Mouse (Mus musculus): ENCODE measurements around the gene Tmem165. TPM values are rescaled to one million over a fixed set of nuclear protein-coding genes. Genes with fewer than 3 reads are reported as not detected.
A peak's percentile ranks its signal among the peaks of the same experiment; 100 is the strongest.

Tmem165 gene
- total and polyA plus RNA-seq, 2 experiments from 2014 or later, result 41.4 to 70.6 TPM

DNA sequence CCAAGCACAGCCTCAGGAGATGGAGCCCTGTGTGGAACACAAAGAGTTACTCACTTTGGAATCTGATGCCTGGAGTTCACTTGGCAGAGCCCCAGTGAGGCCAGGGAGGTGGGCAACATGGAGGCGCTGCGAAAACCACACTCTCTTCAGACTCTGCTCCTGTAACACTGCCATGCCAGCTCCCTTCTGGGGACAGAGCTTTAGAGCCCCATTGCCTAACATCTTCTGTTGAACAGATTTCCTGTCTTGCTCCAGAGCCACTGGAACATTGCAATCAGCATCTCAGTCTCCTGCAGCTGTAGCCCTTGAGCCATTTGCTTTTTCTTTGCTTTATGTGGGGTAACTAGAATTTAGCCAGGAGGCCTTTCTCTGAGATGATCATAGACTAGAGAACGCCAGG lies 1.4 kb upstream of the Tmem165 start:
- no peak overlapping the region for H3K27ac ChIP-seq (ENCODE audit: low read depth, low read length)
- H3K9ac ChIP-seq, result no peak overlapping the region
- H3K27me3 ChIP-seq (ENCODE audit: insufficient read depth, low read length), result no peaks in the 10 kb centered on the region
- no peak overlapping the region for H3K4me3 ChIP-seq (ENCODE audit: low read depth, low read length)
- no peak overlapping the region for H3K4me2 ChIP-seq (ENCODE audit: low read depth)
- DNase-seq (no peak), ATAC-seq (no peak)
- peaks cover 12% of the 10 kb centered on the region for H3K4me1 ChIP-seq (ENCODE audit: insufficient read depth)
- no peaks in the 10 kb centered on the region for H3K36me3 ChIP-seq (ENCODE audit: insufficient read depth)
- 53% methylated on average over 3 of the region's 3 CpGs for WGBS
- no peaks in the 10 kb centered on the region for H3K9me3 ChIP-seq (ENCODE audit: low read length)
- TF ChIP-seq CTCF (IDR thresholded peaks at IDR 0.05; ENCODE audit: low read depth), result no peak

DNA sequence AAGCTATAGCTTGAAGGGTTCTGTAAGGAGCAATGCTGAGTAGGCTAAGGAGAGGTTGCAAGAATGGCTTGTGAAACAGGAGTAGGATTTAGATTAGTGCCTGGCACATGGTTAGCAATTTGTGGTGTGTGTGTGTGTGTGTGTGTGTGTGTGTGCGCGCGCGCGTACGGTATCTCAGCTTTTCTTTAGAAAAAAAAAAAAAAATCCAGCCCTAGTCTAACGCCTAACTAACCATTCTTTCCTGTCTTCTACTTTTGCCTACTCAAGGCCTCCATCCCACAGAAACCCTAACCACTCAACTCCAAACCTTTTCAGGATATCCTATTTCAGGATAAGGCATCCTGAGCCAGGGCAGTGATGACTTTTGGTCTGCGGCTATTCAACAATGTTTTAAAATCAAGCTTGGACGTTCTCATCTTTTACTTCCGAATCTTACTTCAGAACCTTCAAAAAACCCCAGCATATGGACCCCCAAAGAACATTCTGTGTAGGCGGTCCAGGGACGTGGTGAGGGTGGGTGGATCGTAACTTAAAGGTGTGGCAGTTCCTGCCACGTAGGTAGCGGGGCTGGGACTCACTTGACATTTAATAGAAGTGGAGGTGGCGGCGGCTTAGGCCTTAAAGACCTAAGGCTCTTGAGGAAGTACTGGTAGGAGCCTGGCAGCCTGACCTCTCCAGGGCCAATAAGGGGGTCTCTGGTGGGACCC lies 484 bp upstream of the Tmem165 start:
- WGBS, result 33% methylated on average over 17 of the region's 17 CpGs
- Histone ChIP-seq H3K9me3 (ENCODE audit: low read length) (no peaks in the 10 kb centered on the region), H3K9ac (peak overlapping the region; percentile 83), H3K4me1 (ENCODE audit: insufficient read depth) (peaks cover 12% of the 10 kb centered on the region), H3K4me3 (ENCODE audit: low read depth, low read length) (peak overlapping the region; percentile 85), H3K27ac (ENCODE audit: low read depth, low read length) (0 out of 2 replicates have a peak overlapping the region, but pooled peaks have one; percentile 92), H3K36me3 (ENCODE audit: insufficient read depth) (no peaks in the 10 kb centered on the region), H3K4me2 (ENCODE audit: low read depth) (peak overlapping the region; percentile 83), H3K27me3 (ENCODE audit: insufficient read depth, low read length) (no peaks in the 10 kb centered on the region)
- ATAC-seq (no peak), DNase-seq (no peak)
- TF ChIP-seq CTCF (IDR thresholded peaks at IDR 0.05; ENCODE audit: low read depth), result no peak

- WGBS, result 5% methylated on average over 37 of the region's 38 CpGs
- peak overlapping the region; percentile 92 for H3K27ac ChIP-seq (ENCODE audit: low read depth, low read length)
- H3K4me2 ChIP-seq (ENCODE audit: low read depth), result peak overlapping the region; percentile 83
- H3K4me3 ChIP-seq (ENCODE audit: low read depth, low read length), result peak overlapping the region; percentile 85
- no peak for TF ChIP-seq CTCF (IDR thresholded peaks at IDR 0.05; ENCODE audit: low read depth)
- ATAC-seq (peak; percentile 78), DNase-seq (peak; percentile 69)
- peak overlapping the region; percentile 83 for H3K9ac ChIP-seq
- no peaks in the 10 kb centered on the region for H3K9me3 ChIP-seq (ENCODE audit: low read length)
- H3K27me3 ChIP-seq (ENCODE audit: insufficient read depth, low read length), result no peaks in the 10 kb centered on the region
- no peaks in the 10 kb centered on the region for H3K36me3 ChIP-seq (ENCODE audit: insufficient read depth)
- peaks cover 12% of the 10 kb centered on the region for H3K4me1 ChIP-seq (ENCODE audit: insufficient read depth)
Observed at GRCm38 (mm10) chr5:76184286-76185080, 803 bp downstream of the Tmem165 start.

DNA sequence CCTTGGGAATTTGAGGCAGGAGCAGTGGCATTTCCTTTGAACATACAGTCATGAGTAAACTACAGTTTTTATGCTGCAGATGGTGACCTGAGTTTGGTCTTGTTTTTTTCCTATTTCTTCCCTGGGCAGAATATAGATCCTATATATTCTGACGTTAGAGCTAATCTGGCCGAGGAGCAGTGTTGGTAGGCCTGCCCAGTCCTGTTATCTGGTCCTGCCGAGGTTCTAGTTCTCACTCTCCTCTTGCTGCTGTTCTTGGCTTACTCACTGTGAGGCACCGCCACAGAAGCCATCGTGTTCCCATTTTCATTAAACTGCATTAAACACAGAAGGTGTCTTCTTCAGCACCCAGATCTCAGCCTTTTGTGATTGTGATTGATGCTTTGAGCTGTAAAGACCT lies 4.2 kb downstream of the Tmem165 start:
- H3K4me2 ChIP-seq (ENCODE audit: low read depth), result no peak overlapping the region
- 88% methylated on average over 5 of the region's 5 CpGs for WGBS
- no peak overlapping the region for H3K4me3 ChIP-seq (ENCODE audit: low read depth, low read length)
- H3K36me3 ChIP-seq (ENCODE audit: insufficient read depth), result 0 out of 2 replicates have a peak, but pooled peaks cover 4% of the 10 kb centered on the region
- H3K4me1 ChIP-seq (ENCODE audit: insufficient read depth), result peaks cover 12% of the 10 kb centered on the region
- DNase-seq (no peak), ATAC-seq (no peak)
- H3K9me3 ChIP-seq (ENCODE audit: low read length), result no peaks in the 10 kb centered on the region
- no peak overlapping the region for H3K27ac ChIP-seq (ENCODE audit: low read depth, low read length)
- no peak for TF ChIP-seq CTCF (IDR thresholded peaks at IDR 0.05; ENCODE audit: low read depth)
- no peak overlapping the region for H3K9ac ChIP-seq
- no peaks in the 10 kb centered on the region for H3K27me3 ChIP-seq (ENCODE audit: insufficient read depth, low read length)

DNA sequence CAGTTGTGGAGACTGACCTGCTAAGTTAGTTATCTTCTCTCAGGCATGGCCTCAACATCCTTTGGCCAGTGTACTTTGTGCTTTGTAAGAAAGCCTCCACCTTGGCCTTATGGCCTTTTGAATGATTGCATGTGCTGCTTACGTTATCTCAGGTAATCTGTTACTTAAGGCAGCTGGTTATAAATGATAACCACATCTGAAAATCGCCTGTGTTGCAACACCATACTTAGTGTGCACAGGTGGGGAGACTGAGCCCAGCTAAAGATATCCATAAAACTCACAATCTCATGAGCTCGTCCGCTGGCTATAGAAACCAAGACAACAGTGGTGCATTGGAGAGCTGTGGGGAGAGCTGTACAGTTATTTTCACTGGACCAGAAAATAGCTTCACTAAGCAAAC lies 6.9 kb downstream of the Tmem165 start:
- no peak for ATAC-seq
- no peak for DNase-seq
- no peak overlapping the region for H3K27ac ChIP-seq (ENCODE audit: low read depth, low read length)
- H3K4me3 ChIP-seq (ENCODE audit: low read depth, low read length), result no peak overlapping the region
- 92% methylated on average over 4 of the region's 4 CpGs for WGBS
- peaks cover 4% of the 10 kb centered on the region; the same call in 1 of the 2 replicates for H3K36me3 ChIP-seq (ENCODE audit: insufficient read depth)
- H3K9me3 ChIP-seq (ENCODE audit: low read length), result no peaks in the 10 kb centered on the region
- H3K4me2 ChIP-seq (ENCODE audit: low read depth), result no peak overlapping the region
- TF ChIP-seq CTCF (IDR thresholded peaks at IDR 0.05; ENCODE audit: low read depth), result no peak
- H3K9ac ChIP-seq, result no peak overlapping the region
- no peaks in the 10 kb centered on the region; the same call in 1 of the 2 replicates for H3K4me1 ChIP-seq (ENCODE audit: insufficient read depth)
- no peaks in the 10 kb centered on the region for H3K27me3 ChIP-seq (ENCODE audit: insufficient read depth, low read length)

DNA sequence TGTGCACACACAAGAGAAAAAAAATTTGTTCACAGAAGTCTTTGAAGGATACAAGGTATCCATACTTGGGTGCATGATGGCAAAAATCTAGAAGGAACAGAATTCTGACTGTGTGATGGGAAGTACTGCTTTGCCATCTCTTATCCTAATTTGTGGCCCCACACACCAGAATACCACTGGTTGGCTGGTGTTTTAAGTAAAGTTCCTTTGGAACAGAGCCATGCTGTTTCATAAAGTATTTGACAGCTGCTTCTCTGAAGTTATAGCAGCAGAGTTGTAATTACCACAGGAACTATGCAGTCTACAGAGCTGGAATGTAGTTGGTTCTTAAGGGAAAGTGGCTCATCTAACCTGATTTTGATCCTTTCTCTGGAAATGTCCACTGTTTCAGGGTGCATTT lies 9.4 kb downstream of the Tmem165 start:
- TF ChIP-seq CTCF (IDR thresholded peaks at IDR 0.05; ENCODE audit: low read depth), result no peak
- DNase-seq (no peak), ATAC-seq (no peak)
- Histone ChIP-seq H3K36me3 (ENCODE audit: insufficient read depth) (peaks cover 4% of the 10 kb centered on the region; the same call in 1 of the 2 replicates), H3K4me2 (ENCODE audit: low read depth) (no peak overlapping the region), H3K9me3 (ENCODE audit: low read length) (no peaks in the 10 kb centered on the region), H3K9ac (no peak overlapping the region), H3K4me1 (ENCODE audit: insufficient read depth) (no peaks in the 10 kb centered on the region; the same call in 1 of the 2 replicates), H3K4me3 (ENCODE audit: low read depth, low read length) (no peak overlapping the region), H3K27me3 (ENCODE audit: insufficient read depth, low read length) (no peaks in the 10 kb centered on the region), H3K27ac (ENCODE audit: low read depth, low read length) (no peak overlapping the region)
